Mouse (Mus musculus): ENCODE results near the gene Epas1. TPM values are rescaled to one million over a fixed set of nuclear protein-coding genes. Genes with fewer than 3 reads are reported as not detected.

The Epas1 gene
- polyA plus RNA-seq (2015; fragmentation: Nextera tagmentation; extraction: Ambion mirVana) = 8.4 and 9.5 TPM in 2 replicates

DNA sequence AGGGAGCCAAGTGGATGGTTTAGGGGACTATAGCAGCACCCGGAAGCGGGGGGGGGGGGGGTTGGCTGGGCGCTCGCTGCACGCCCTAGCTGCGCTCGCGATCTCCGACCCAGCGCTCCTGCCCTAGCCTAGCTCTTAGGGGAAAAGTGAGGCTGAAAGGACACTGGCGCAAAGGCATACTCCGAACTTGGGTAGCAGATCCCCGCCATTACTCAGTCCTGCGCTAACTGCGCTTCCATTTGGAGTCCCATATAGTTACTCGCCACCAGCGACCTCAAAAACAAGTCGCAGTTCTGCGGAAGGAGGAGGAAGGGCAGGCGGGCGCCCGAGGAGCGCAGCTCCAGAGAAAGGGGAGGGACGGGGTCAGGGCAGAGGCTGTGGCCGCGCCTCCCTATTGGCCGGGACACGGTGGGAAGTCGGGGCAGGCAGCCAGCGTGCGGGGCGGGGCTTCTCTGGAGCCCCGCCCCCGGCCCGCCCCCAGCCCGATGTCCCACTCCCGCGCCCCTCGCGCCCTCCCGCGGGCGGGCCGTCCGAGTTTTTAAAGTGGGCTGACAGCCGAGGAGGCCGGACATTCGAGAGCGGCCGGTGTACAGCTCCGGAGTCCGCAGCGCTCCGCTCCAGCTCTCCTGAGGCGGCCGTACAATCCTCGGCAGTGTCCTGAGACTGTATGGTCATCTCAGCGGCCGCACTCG, at the start of gene Epas1:
Epas1 (plus strand) TSS at position 571 of the 692 bp plus-strand sequence.
- Histone ChIP-seq H3K9me3 (replicated peaks) (no peaks in the 10 kb centered on the region), H3K4me3 (replicated peaks) (peak within 1 kb of the TSS; percentile 56), H3K4me2 (peak within 1 kb of the TSS; percentile 91), H3K4me1 (peaks cover 24% of the 10 kb centered on the region), H3K36me3 (no peaks in the 10 kb centered on the region), H3K27me3 (peaks cover 57% of the 10 kb centered on the region), H3K27ac (peak within 1 kb of the TSS; percentile 72), H3K9ac (peak within 1 kb of the TSS; percentile 41)
- peak; percentile 97 for ATAC-seq (replicated peaks; ENCODE audit: low FRiP score)
- under 1% methylated on average over 55 of the region's 60 CpGs for WGBS

DNA sequence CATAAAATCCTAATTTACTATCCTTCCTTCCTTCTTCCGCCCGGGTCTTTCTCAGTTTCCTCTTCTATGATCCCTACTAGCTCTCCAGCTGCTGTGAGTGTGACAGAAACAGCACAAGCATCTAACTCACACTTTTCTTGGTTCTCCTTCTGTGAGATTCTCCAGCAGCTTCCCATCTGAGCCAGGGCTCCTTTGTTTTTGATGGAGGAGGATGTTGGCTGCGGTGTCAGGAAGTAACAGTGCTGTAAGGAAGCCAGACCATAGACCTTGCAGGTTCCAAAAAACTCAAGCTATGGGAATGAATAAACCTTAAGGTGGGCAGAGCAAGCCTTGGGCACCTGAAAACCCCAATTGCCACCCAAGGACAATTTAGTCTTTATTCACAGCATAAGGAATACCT, 48.3 kb upstream of the Epas1 start:
- H3K36me3 ChIP-seq = no peaks in the 10 kb centered on the region
- H3K27me3 ChIP-seq = no peaks in the 10 kb centered on the region
- no peaks in the 10 kb centered on the region for H3K9me3 ChIP-seq (replicated peaks)
- H3K4me1 ChIP-seq = no peaks in the 10 kb centered on the region
- H3K27ac ChIP-seq = no peak overlapping the region
- 60% methylated on average over 3 of the region's 3 CpGs for WGBS
- no peak for ATAC-seq (replicated peaks; ENCODE audit: low FRiP score)
- no peak overlapping the region for H3K4me2 ChIP-seq
- no peak overlapping the region for H3K9ac ChIP-seq
- no peak overlapping the region for H3K4me3 ChIP-seq (replicated peaks)

DNA sequence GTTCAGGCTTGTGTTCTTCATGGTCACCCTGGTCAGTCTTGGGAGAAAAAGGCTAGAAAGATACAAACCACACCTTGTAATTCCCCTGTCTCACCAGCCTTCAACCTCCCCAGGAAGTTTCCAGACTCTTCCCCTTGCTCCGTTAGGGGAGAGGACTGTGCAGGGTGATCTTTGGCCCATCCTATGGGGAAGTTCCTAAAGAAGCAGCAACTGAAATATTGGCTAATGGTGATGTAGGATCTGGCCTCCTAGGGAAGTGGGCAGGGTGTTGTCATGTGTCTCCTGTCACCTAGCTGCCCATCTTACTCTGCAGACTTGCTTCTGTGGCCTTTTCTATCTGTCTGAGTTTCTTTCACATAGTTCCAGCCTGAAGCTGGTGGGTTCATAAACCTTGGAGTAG, 47.0 kb upstream of the Epas1 start:
- Histone ChIP-seq H3K4me3 (replicated peaks) (no peak overlapping the region), H3K9ac (no peak overlapping the region), H3K27me3 (no peaks in the 10 kb centered on the region), H3K36me3 (no peaks in the 10 kb centered on the region), H3K27ac (no peak overlapping the region), H3K9me3 (replicated peaks) (no peaks in the 10 kb centered on the region), H3K4me1 (no peaks in the 10 kb centered on the region), H3K4me2 (no peak overlapping the region)
- no peak for ATAC-seq (replicated peaks; ENCODE audit: low FRiP score)
- WGBS = 79% methylated on average over 1 of the region's 1 CpGs

DNA sequence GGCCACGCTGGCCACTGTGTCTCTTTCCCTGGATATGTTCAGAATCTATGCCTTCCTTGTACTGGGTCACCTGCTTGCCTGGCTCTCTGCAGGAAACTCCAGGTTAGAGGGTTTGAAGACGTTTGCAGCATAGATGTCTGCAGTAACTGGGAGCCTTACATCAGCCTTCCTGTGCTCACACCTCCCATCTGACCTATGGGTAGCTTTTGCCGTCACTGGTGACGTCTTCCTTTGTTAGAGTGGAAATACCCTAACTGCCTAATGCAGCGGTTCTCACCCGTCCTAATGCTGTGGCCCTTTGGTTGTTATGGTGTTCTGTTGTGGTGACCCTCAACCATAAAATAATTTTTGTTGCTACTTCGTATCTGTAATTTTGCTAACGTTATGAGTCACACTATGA, 43.7 kb upstream of the Epas1 start:
- Histone ChIP-seq H3K9ac (no peak overlapping the region), H3K9me3 (replicated peaks) (no peaks in the 10 kb centered on the region), H3K36me3 (no peaks in the 10 kb centered on the region), H3K27ac (no peak overlapping the region), H3K4me1 (peaks cover 10% of the 10 kb centered on the region), H3K27me3 (no peaks in the 10 kb centered on the region), H3K4me3 (replicated peaks) (no peak overlapping the region), H3K4me2 (no peak overlapping the region)
- 84% methylated on average over 8 of the region's 8 CpGs for WGBS
- ATAC-seq (replicated peaks; ENCODE audit: low FRiP score) = no peak

DNA sequence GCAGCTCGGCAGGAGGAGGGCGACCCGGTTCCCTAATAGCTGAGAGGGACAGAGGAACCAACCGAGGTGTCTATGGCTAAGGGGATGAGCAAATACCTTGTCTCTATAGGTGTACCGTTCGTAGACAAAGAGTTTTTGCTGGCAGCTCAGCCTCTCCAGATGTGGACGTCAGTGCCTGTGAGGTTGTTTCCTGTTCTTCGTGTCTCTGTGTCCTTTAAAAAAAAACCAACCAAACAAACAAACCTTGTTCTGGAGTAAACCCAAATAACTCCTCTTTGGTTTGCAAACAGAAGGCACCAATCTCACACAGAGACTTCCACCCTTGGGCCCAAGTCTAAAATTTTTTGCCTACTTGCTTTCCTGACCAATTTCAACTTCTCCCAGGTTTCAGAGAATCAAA, 43.1 kb upstream of the Epas1 start:
- WGBS = 72% methylated on average over 8 of the region's 8 CpGs
- Histone ChIP-seq H3K9me3 (replicated peaks) (no peaks in the 10 kb centered on the region), H3K9ac (no peak overlapping the region), H3K4me3 (replicated peaks) (no peak overlapping the region), H3K27me3 (no peaks in the 10 kb centered on the region), H3K4me1 (peaks cover 10% of the 10 kb centered on the region), H3K4me2 (no peak overlapping the region), H3K27ac (no peak overlapping the region), H3K36me3 (no peaks in the 10 kb centered on the region)
- no peak for ATAC-seq (replicated peaks; ENCODE audit: low FRiP score)

- no peak for ATAC-seq (replicated peaks; ENCODE audit: low FRiP score)
- 39% methylated on average over 5 of the region's 5 CpGs for WGBS
- H3K4me2 ChIP-seq = no peak overlapping the region
- no peaks in the 10 kb centered on the region for H3K36me3 ChIP-seq
- H3K4me1 ChIP-seq = peaks cover 10% of the 10 kb centered on the region
- H3K27ac ChIP-seq = no peak overlapping the region
- H3K9ac ChIP-seq = no peak overlapping the region
- H3K27me3 ChIP-seq = no peaks in the 10 kb centered on the region
- H3K4me3 ChIP-seq (replicated peaks) = no peak overlapping the region
- no peaks in the 10 kb centered on the region for H3K9me3 ChIP-seq (replicated peaks)
Measured at GRCm38 (mm10) chr17:86711949-86712348, 41.6 kb upstream of the Epas1 start.

- H3K9ac ChIP-seq = no peak overlapping the region
- H3K4me1 ChIP-seq = peaks cover 10% of the 10 kb centered on the region
- no peak overlapping the region for H3K4me3 ChIP-seq (replicated peaks)
- H3K27ac ChIP-seq = no peak overlapping the region
- H3K9me3 ChIP-seq (replicated peaks) = no peaks in the 10 kb centered on the region
- H3K4me2 ChIP-seq = no peak overlapping the region
- H3K36me3 ChIP-seq = no peaks in the 10 kb centered on the region
- no peaks in the 10 kb centered on the region for H3K27me3 ChIP-seq
- no peak for ATAC-seq (replicated peaks; ENCODE audit: low FRiP score)
- WGBS = 87% methylated on average over 8 of the region's 8 CpGs
Measured at GRCm38 (mm10) chr17:86712601-86713000, 40.9 kb upstream of the Epas1 start.

- 12% methylated on average over 8 of the region's 8 CpGs for WGBS
Measured at GRCm38 (mm10) chr17:86713591-86713990, 39.9 kb upstream of the Epas1 start.

GRCm38 (mm10) chr17:86724786-86725415, 28.6 kb upstream of the Epas1 start:
- Histone ChIP-seq H3K27me3 (no peaks in the 10 kb centered on the region), H3K4me2 (no peak overlapping the region), H3K36me3 (no peaks in the 10 kb centered on the region), H3K4me1 (peaks cover 3% of the 10 kb centered on the region; the same call in 1 of the 2 replicates), H3K9me3 (replicated peaks) (no peaks in the 10 kb centered on the region), H3K4me3 (replicated peaks) (no peak overlapping the region), H3K9ac (no peak overlapping the region), H3K27ac (no peak overlapping the region)
- WGBS = 61% methylated on average over 8 of the region's 8 CpGs
- ATAC-seq (replicated peaks; ENCODE audit: low FRiP score) = no peak

More at GRCm38 (mm10) chr17:86713591-86713990, 39.9 kb upstream of the Epas1 start:
- no peak overlapping the region for H3K4me2 ChIP-seq
- H3K36me3 ChIP-seq = no peaks in the 10 kb centered on the region
- H3K4me3 ChIP-seq (replicated peaks) = no peak overlapping the region
- peak; percentile 82; the same call in 1 of the 2 replicates for ATAC-seq (replicated peaks; ENCODE audit: low FRiP score)
- H3K27me3 ChIP-seq = no peaks in the 10 kb centered on the region
- H3K27ac ChIP-seq = no peak overlapping the region; the same call in 1 of the 2 replicates
- no peaks in the 10 kb centered on the region for H3K9me3 ChIP-seq (replicated peaks)
- H3K4me1 ChIP-seq = peaks cover 10% of the 10 kb centered on the region
- no peak overlapping the region for H3K9ac ChIP-seq

- Histone ChIP-seq H3K4me1 (peaks cover 3% of the 10 kb centered on the region; the same call in 1 of the 2 replicates), H3K9me3 (replicated peaks) (no peaks in the 10 kb centered on the region), H3K27ac (no peak overlapping the region), H3K27me3 (no peaks in the 10 kb centered on the region), H3K36me3 (no peaks in the 10 kb centered on the region), H3K4me2 (no peak overlapping the region), H3K9ac (no peak overlapping the region), H3K4me3 (replicated peaks) (no peak overlapping the region)
- 83% methylated on average over 7 of the region's 7 CpGs for WGBS
- ATAC-seq (replicated peaks; ENCODE audit: low FRiP score) = no peak
Measured at GRCm38 (mm10) chr17:86726480-86726879, 27.0 kb upstream of the Epas1 start.

- no peak overlapping the region for H3K4me3 ChIP-seq (replicated peaks)
- H3K27me3 ChIP-seq = no peaks in the 10 kb centered on the region
- H3K4me2 ChIP-seq = no peak overlapping the region
- no peak for ATAC-seq (replicated peaks; ENCODE audit: low FRiP score)
- H3K4me1 ChIP-seq = peaks cover 5% of the 10 kb centered on the region
- H3K36me3 ChIP-seq = no peaks in the 10 kb centered on the region
- no peak overlapping the region for H3K9ac ChIP-seq
- H3K9me3 ChIP-seq (replicated peaks) = no peaks in the 10 kb centered on the region
- no peak overlapping the region for H3K27ac ChIP-seq
- WGBS = 86% methylated on average over 7 of the region's 7 CpGs
Measured at GRCm38 (mm10) chr17:86727031-86727430, 26.5 kb upstream of the Epas1 start.

- Histone ChIP-seq H3K27ac (no peak overlapping the region), H3K4me3 (replicated peaks) (no peak overlapping the region), H3K4me1 (peaks cover 9% of the 10 kb centered on the region), H3K27me3 (no peaks in the 10 kb centered on the region), H3K4me2 (no peak overlapping the region), H3K9me3 (replicated peaks) (no peaks in the 10 kb centered on the region), H3K9ac (no peak overlapping the region), H3K36me3 (no peaks in the 10 kb centered on the region)
- no peak for ATAC-seq (replicated peaks; ENCODE audit: low FRiP score)
- WGBS = 78% methylated on average over 6 of the region's 6 CpGs
Measured at GRCm38 (mm10) chr17:86731273-86731672, 22.2 kb upstream of the Epas1 start.
